Mouse (Mus musculus): ENCODE results near the gene Spop.
"Not testable (repeated sequence)": the region's sequence is repeated elsewhere in the genome, so short reads cannot be mapped to it uniquely, and the experiment has no call there.

Gene Spop

DNA sequence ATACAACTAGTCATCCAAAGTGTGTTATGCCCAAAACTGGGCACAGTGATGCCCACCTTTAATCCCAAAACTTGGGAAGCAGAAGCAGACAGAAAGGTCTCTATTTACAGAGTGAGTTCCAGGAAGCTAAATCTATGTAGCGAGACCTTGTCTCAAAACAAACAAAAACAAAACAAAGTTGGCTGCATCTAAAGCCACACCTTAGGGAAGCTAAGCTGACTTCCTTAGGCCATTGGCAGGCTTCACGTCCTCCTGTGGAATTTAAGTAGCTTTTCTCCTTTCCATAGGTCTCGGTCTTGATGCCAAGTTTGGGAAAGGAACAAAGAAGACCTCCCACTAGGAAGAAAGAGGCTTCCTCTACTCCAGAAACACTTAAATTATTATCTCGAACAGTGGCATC, 22.7 kb upstream of the Spop start:
- in situ Hi-C loops (cut with MboI, MseI) = no loop called here

DNA sequence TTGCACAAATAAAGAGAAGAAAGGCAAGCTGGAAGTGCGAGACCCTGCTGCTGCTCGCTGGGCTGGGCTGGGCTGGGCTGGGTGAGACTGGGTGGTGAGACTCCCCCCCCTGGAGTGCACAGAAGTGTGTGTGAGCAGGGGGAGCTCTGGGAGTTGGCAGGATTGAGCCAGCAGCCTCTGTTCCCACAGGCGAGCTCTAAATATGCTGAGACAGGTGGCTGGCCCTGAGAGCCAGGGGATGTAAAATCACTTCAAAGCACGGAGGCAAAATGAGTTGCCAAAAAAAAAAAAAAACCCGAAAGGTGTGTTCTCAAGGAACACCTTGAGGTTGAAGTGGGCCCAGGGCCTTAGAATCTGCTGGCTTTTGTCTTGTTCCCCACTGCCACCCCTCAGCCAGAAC, 22.1 kb upstream of the Spop start:
- in situ Hi-C loops (cut with MboI, MseI) = no loop called here

DNA sequence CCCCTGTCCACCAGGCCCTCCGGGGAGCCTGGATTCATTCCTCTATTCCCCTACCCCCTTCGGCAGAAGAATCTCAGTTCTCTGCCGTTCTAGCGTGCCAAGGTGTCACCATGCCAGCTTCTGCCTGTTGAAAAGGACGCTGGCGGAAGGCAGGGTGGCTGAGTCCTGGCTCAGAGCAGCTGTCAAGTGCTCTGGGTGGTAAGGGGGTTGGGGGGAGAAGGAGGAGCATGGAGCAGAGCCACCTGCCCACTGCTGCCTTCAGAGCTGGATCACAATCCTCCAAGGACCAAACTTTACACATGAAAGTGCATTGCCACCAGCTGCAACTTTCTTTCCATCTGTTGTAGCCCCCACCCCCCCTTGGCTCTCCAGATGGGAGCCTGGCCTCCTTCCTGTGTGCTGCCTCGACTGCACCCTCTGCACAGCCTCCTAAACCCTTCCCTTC, 21.6 kb upstream of the Spop start:
- in situ Hi-C loops (cut with MboI, MseI) = no loop called here

DNA sequence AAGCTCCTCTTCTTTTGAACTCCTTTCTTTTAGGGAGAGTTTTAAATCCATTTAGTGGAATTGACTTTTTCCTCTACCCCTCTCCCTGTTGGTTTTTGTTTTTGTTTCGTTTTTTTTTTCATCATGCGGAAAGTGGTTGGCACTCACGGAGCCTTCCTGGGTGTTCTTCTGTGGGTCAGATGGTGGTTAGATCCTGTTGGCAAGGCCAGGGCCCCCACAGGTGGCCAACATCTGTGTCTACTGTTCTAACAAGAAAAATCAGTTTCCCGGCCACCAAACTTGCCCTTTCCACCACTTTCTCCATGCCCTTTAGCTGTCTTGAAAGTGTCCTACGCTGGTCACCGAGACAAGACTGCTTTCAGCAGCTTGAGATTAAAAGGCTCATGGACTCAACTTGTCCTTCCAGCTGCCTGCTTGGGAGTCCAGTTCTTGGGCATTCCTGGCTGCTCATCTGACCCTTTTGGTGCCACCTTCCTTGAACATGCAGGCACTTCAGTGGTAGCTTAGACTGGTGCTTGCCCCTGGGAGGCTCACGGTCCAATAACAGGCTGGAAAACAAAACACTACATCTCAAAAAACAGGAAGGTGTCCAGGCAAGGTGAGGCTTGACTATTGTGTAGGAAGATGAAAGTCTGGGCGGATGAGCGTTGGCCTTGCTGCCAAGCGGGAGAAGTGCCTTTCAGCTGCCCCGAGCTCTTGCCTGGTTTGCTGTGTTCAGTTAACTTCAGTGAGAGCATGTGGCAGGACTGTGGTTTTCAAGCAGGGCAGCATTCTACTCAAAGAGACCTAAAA, 21.0 kb upstream of the Spop start:
- in situ Hi-C loops (cut with MboI, MseI) = no loop called here

DNA sequence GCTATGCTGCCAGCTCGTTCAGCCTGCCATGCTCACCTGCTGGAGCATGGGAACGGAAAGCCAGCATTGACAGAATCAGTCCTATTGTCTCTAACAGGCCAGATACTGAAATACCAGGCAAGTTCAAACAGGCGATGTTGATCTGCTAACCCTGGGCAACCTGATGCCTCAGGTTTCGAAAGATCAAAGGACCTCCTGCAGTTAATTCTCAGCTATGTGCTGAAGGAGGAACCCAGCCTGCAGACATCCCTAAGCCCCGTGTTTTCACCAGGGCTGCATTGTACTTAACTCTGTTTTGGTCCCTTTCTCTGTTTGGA, 20.4 kb upstream of the Spop start:
- in situ Hi-C loops (cut with MboI, MseI) = no loop called here

DNA sequence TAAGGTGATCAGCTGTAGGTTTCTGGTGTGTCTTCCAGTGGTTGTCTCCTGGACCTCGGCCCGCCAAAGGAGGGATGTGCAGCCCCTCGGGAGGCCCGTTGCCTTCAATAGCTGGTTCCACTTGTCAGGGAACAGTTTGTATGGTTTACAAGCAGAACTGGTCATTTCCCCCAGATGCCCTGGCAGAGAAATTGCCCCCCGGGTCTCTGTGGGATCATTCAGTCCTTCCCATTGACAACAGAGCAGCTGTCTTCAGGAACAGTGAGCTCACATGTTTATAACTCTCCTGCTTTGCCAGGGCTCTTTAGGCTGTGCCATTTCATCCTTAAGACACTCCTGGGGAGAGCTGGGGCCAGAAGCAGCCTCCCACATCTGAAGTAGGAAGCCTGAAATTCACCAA, 19.8 kb upstream of the Spop start:
- in situ Hi-C loops (cut with MboI, MseI) = no loop called here

DNA sequence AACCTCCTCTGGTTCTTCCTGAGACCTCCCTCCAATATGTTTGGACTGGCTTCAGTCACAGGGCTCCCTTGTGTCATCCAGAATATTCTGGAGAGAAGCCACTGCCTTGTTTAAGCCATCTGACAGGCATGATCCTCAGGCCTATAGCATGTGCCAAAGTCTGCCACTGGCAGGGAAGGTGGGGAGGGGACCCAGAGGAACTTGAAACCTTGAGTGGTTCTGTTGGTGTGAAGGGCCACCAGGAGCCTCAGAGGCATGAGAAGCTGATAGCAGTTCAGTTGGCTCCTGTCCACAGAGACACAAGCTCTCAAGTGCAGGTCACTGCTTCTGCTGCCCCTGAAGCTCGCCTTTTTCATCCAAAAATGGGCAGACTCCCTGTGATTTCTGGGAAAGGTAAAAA, 17.3 kb upstream of the Spop start:
- in situ Hi-C loops (cut with MboI, MseI) = loop anchor here (5.0 kb wide), 1 partner anchor 126 kb away; no protein-coding TSS in a partner anchor

DNA sequence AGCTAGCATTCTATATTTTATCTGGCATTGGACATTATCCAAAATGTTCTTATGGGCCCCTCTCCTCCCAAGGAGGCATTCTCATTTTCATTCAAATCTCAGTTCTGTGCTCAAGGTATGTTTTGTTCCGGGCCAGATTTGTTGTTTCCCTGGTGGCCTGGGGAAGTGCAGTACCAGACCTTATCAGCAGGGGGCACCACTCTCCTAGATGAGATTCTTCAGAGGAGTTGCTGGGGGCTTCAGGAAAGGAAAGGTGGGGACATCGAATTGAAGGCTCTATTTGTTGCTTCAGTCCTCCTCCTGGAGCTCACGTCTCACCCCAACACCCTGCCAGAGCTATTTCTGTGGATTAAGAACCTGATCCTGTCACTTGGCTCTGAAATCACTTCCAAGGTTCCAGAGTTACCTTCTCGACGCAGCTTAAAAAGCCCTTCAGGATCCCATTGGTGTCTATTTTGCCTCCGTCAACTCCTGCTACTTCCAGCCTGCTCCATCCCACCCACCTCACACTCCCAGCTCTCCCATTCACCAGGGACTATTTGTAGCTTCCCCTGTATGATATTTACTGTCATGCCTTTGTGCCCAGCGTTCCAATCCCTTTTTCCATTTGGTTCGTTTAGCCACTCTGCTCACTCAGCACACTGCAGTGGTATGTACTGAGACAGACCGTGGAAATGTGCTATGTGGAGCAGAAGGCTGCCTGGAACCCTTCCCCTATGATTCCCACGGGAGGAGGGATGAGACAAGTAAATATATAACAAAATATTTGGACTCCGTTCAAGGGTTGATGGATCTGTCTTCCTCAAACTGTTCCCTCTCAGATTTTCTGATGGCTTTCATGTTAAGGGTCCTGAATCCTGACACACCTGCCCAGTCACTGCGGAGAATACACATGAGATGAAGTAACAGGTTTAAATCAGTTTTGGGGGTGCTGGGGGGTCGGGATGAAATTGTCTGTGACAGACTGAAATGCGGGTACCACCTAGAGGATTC, 15.7 kb upstream of the Spop start:
- in situ Hi-C loops (cut with MboI, MseI) = loop anchor here (5.0 kb wide), 1 partner anchor 124 kb away; no protein-coding TSS in a partner anchor

DNA sequence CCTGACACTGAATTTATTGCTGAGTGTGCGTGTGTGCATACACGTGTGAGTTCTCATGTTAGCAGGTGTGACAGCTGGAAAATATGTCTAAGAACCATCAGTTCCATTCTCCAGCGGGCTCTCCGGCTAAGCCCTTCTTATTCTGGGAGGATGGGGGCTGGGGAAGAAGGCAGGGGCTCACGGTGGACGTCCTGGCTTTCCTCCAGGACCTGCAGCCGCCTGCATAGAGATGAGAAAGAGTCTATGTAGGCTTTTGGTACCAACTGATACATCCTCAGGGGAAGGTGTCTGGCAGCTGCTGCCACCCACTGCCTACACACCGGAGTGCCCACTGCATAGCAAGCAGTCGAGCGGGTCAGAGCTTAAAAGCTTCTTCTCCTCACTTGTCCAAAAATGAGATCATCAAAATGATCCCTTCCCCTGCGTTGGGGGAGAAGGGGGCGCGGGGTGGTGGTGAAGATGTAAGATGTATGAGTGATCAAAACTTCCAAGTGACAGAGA, 14.3 kb upstream of the Spop start:
- in situ Hi-C loops (cut with MboI, MseI) = loop anchor here (5.0 kb wide), 1 partner anchor 123 kb away; no protein-coding TSS in a partner anchor

DNA sequence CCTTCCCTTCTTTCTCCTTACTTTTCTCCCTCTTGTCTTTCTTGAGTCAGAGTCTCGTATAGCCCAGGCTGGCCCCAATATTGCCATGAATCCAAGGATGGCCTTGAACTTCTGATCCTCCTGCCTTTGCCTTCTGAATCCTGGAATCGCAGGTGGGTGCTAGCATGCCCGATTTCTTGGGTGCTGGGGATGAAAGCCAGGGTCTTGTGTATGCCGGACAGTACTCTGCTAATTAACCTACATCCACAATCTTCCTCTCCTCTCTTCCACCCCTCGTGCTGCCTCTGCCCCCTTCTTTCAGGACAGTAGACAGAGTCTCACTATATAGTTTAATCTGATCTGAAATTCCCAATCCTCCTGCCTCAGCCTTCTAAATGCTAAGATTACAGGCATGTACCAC, 12.3 kb upstream of the Spop start:
- in situ Hi-C loops (cut with MboI, MseI) = no loop called here

DNA sequence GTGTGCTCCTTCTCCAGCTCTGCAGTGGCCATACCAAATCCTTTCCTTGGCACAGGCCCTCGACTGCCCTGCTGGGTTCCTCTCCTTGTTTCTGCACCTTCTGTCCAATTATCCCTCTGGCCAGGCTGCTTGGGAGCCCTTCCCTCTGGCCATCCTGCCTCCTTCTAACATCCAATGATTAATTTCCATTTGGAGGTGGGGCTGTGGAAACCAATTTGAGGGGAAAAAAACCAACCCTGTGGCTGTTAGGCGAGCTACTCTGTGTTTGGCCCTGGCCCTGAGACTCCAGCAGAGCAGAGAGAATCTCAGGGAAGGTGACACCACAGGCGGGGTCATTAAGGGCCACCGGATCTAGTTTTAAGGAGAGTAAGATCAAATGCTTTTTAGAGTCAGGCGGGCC, 11.7 kb upstream of the Spop start:
- in situ Hi-C loops (cut with MboI, MseI) = no loop called here

DNA sequence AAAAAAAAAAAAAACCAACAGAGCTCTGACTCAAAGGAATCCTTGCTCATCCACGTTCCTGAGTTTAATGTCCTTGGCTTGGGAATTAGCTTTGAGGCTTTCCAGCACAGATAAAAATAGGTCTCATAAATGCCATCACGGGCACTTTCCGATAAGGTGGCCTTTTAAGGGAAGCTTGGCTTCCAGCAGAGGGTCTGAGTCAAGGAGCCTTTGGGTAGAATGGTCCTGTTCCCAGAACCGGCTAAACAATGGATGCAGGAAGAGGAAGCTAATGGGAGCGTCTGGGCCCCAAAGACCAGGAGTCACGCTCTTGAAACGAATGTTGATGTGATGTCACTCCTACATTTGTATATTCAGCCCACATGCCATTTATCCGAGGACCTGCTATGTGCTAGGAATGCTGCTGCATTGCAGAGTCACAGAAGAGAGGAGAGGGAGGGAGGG, 11.2 kb upstream of the Spop start:
- in situ Hi-C loops (cut with MboI, MseI) = no loop called here

DNA sequence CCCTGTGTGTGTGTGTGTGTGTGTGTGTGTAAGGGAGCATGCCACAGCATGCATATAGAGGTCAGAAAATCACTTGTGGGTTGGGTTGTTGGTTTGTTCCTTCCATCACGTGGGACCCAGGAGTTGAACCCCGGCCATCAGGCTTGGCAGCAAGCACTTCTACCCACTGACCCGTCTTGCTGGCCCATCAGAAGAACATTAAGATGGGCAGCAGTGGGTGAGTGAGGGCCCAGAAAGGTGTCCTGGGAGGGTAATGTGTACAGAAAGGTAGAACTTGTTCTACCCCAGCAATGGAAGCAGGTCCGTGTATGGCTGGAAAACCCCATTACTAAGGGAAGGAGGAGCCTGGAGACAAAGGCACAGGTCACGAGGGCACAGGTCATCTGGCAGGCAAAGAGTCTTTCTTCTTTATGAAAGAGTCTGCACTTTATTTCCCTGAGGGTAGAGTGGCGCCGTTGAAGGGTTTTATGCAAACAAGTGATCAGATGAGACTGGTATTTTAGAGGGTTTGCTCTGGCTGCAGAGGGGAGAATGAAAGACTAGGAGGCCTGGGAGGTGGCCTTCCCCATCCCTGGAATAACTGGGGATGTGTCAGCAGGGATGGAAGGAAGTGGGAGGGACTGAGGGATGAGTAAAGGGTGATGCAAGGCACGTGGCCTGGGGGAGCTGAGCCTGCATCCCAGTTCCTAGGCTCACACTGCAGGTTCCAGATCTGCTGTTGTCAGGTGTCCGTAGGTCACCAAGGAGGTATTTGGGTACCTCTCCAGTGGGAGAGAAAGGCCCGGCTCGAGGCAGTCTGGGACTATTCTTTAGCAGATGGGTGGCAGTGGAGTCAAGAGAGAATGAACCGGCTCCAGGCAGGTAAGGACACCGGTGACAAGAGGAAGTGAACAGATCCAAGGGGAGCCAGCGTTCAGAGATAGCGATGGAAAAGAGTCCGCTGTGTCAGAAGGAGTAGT, 10.2 kb upstream of the Spop start:
- in situ Hi-C loops (cut with MboI, MseI) = no loop called here

DNA sequence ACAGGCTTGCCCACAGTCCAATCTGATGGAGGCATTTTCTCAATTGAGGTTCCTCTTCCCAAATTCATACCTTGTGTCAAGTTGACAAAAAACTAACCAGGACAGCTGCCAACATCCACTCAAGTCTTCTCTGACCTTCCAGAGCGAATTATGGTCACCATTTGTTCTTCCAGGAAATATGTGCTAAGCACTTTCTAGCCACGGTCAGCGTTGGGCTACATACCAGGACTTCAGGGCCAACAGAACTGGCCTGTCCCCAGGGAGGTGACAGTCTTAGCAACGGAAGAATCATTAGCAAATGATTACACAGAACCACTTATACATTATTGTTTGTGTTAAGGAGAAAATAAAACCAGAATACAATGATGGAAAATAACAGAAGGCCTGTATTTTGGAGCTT, 8.1 kb upstream of the Spop start:
- in situ Hi-C loops (cut with MboI, MseI) = no loop called here

DNA sequence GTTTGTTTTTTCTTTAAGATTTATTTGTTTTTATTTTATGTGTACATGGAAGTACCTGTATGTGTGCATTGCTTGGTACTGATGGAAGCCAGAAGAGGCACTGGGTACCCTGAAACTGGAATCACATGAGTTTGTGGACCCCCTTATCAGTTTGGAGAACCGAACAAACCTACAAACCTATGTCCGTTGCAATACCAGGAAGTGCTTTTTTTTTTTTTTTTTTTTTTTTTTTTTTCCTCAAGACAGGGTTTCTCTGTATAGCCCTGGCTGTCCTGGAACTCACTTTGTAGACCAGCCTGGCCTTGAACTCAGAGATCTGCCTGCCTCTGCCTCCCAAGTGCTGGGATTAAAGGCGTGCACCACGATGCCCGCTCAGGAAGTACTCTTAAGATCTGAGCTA, 7.5 kb upstream of the Spop start:
- in situ Hi-C loops (cut with MboI, MseI) = not testable (repeated sequence)

DNA sequence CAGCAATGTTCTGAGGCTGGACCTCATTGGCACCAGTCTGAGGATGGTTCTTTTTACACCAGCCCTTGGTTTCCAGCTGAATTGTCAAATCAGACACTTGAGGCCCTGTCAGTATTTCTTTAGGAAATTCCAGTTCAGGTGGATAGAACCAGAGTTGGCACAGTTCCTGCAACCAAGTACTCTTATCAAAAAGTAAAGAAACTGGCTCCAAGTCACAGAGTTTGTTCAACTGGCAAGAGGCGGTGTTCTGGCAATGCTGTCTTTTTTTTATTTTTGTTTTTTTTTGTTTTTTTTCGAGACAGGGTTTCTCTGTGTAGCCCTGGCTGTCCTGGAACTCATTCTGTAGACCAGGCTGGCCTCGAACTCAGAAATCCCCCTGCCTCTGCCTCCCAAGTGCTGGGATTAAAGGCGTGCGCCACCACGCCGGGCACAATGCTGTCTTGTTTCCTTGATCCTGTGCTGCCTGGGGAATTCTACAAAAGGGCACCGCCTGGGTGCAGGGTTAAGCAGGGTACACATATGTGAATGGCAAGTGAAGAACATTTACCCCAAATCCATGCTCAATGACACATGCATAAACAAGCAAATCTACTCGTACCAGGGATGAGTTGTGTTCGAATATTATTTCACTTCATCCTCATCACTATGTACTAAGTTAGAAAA, 4.3 kb upstream of the Spop start:
- in situ Hi-C loops (cut with MboI, MseI) = no loop called here

DNA sequence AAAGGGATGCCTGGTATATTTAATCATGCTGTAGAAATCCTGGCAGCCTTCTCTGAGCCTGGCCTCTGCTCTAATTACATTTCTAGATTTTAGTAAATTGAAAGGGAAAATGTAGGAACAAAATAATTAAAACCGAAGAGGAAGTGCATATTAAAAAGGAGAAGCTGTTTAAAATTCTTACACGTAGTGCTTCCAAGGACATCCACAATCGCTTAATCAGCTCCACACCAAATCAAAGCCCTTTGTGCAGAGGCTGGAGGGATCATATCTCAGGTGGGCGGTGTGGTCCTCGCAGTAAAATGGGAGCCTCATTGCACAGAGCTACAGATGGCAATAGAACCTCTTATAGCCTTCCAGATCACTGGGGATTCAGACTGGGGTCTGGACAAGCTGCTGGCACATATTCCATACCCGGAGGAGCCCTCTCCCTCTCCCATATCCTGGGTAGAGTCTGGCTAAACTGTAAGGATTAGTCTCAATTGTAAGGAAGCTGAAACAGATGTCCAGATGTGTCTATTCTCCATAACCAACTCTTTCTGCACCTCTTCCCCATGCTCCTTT, 2.3 kb upstream of the Spop start:
- in situ Hi-C loops (cut with MboI, MseI) = no loop called here

DNA sequence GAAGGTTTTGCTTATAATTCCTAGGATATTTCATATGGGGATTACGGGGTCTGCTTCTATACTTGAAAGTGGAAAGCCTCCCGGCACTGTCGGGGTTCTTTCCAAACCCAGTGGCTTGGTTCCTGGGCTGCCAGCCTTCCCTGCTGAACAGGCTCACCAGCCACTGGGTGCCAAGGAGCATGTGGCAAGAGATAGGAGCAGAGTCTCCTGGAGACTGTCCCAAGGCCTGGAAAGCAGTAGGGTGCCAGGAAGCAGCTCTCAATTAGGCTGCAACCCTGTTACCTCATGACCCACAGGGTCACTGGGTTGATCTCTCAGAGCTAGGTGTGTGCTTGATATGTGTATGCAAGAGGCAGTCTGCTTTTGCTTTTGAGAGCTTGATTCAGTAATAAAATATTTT, 1.3 kb upstream of the Spop start:
- in situ Hi-C loops (cut with MboI, MseI) = no loop called here

DNA sequence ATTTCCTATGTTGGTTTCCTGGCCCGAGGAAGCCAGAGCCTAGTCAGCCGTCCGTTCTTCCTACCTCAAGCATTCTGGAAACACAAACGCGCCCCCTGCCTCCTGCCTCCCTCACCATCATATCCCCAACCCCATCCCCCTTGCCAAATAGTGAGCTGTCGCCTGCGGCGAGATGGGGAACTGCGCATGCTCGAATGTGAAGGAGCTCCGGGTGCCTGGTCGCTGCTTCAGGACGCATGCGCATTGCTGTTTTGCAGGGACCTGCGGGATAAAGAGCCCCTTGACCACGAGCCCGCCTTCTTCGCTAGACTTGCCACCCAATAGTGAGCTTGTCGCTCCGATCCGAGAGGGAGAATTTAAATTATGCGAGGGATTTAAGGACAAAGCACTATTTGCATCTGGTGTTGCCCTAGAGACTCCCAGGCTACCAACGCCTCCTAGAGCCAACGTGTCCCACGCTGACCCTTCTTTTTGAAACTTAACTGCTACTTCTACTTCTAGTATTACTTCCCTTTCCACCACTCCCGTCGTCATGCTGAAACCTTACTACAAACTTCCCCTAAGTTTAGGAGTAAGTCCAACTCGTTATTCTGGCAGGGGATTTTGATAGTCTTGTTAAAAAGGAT, 769 bp downstream of the Spop start:
- in situ Hi-C loops (cut with MboI, MseI) = no loop called here

DNA sequence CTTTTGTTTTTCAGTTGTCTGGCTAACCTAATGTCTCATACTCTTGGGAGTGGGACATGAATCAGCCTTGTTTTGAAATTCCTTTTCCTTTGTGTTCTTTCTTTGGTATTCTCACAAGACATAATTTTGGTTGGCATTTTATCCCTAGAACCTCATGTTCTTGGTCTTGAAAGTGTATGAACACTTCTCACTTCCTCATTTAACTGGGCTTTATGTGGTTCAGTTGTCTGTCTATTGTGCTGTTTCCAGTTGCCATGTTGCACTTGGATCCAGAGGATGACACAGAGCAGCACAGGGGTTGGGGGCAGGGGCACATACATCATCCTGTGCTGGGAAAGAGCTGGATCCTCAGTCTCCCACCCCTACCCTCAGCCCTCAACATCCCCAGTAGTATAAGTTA, 2.1 kb downstream of the Spop start:
- in situ Hi-C loops (cut with MboI, MseI) = no loop called here
